Mouse (Mus musculus): ENCODE measurements around the gene 5330417H12Rik. TPM values are rescaled to one million over a fixed set of nuclear protein-coding genes. Genes with fewer than 3 reads are reported as not detected.

Gene 5330417H12Rik
- polyA plus RNA-seq, 1 experiment from 2014 or later, result not detected

DNA sequence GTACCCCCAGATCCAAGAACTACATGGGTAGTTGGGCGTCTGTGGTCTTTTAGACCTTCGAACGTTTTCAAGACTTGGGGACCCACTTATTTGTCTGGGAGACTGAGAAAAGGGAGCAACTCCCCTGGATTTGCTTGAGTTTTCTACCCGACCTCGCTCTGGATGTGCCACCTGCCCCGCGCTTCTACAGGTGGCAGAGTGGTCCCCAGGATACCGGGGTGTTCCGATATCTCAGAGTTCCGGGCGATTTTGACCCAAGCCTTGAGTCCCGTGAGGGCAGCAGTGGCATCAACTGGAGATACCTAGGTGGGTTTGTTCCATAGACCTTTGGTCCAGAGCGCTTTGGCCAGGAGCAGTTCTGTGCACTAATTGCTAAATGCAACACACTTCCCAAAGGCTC lies 29.5 kb downstream of the 5330417H12Rik start:
- ATAC-seq (replicated peaks; ENCODE audit: insufficient number of reproducible peaks, insufficient read depth, low FRiP score, low read depth), result no peak
- WGBS, result 16% methylated on average over 13 of the region's 13 CpGs
- Histone ChIP-seq H3K4me1 (replicated peaks) (peaks cover 17% of the 10 kb centered on the region), H3K4me2 (peak overlapping the region; percentile 99), H3K27me3 (no peaks in the 10 kb centered on the region), H3K9ac (peak overlapping the region; percentile 58), H3K9me3 (replicated peaks) (no peaks in the 10 kb centered on the region), H3K27ac (no peak overlapping the region), H3K36me3 (no peaks in the 10 kb centered on the region), H3K4me3 (peak overlapping the region; percentile 64)

- Histone ChIP-seq H3K9ac (peak within 1 kb of the TSS; percentile 58), H3K36me3 (no peaks in the 10 kb centered on the region), H3K4me3 (peak within 1 kb of the TSS; percentile 64), H3K4me1 (replicated peaks) (peaks cover 17% of the 10 kb centered on the region), H3K27me3 (no peaks in the 10 kb centered on the region), H3K9me3 (replicated peaks) (no peaks in the 10 kb centered on the region), H3K27ac (peak within 1 kb of the TSS; percentile 56; the same call in 1 of the 2 replicates), H3K4me2 (peak within 1 kb of the TSS; percentile 99)
- WGBS, result under 1% methylated on average over 24 of the region's 24 CpGs
- peak; percentile 91 for ATAC-seq (replicated peaks; ENCODE audit: insufficient number of reproducible peaks, insufficient read depth, low FRiP score, low read depth)
Observed at GRCm38 (mm10) chr7:107594857-107595402, 30.0 kb downstream of the 5330417H12Rik start, which contains the start of gene Ppfibp2. TSS of gene Ppfibp2 (plus strand) at chr7:107595207.

DNA sequence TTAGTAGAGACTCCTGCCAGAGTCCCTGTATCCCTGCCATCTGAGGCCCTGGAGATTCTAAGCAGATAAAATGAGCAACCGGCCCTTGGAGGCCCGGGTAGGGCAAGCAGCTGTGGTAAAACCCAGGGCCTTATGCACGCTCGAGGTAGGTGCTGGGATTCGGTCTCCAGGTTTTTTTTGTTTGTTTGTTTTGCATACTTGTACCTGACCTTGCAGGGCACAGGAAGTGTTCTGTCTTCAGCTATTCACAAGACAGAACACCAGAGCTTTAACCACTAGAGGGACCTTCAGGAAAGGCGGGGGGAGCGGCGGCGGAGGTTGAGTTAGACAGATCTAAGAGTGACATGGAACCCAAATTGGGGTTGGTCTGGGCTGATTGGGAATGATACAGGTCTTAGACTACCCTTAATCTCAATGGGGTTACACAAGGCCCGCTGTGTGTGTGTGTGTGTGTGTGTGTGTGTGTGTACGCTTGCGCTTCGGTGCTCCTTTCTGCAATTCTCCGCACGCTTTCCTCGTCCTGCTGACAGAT lies 30.6 kb downstream of the 5330417H12Rik start:
- ATAC-seq (replicated peaks; ENCODE audit: insufficient number of reproducible peaks, insufficient read depth, low FRiP score, low read depth), result peak; percentile 75
- Histone ChIP-seq H3K9ac (peak overlapping the region; percentile 58), H3K4me1 (replicated peaks) (peaks cover 17% of the 10 kb centered on the region), H3K4me2 (peak overlapping the region; percentile 99), H3K9me3 (replicated peaks) (no peaks in the 10 kb centered on the region), H3K4me3 (peak overlapping the region; percentile 64), H3K36me3 (no peaks in the 10 kb centered on the region), H3K27me3 (no peaks in the 10 kb centered on the region), H3K27ac (peak overlapping the region; percentile 56; the same call in 1 of the 2 replicates)
- under 1% methylated on average over 16 of the region's 16 CpGs for WGBS

DNA sequence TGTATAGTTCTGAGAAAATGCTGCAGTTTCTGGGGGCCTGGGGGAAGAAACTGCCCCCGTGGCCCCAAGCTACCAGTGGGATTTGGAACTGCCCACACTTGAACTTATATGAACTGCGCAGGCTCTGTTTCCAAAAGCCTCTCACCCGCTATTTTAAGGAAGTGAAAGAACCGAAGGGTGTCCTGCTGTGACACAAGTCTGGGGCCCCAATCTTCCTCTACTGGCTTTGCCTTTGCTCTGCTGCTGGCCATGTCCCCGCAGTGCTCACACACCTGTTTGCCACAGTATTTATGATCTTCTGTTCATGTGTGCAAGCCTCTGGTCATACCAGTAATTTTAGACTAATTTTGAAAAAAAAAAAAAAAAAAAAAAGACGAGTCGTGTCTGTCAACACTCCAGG lies 31.1 kb downstream of the 5330417H12Rik start:
- Histone ChIP-seq H3K4me3 (peak overlapping the region; percentile 64; the same call in 1 of the 2 replicates), H3K4me1 (replicated peaks) (peaks cover 17% of the 10 kb centered on the region), H3K9me3 (replicated peaks) (no peaks in the 10 kb centered on the region), H3K36me3 (no peaks in the 10 kb centered on the region), H3K27me3 (no peaks in the 10 kb centered on the region), H3K27ac (no peak overlapping the region), H3K9ac (no peak overlapping the region), H3K4me2 (peak overlapping the region; percentile 99)
- ATAC-seq (replicated peaks; ENCODE audit: insufficient number of reproducible peaks, insufficient read depth, low FRiP score, low read depth), result no peak
- WGBS, result 36% methylated on average over 7 of the region's 7 CpGs

DNA sequence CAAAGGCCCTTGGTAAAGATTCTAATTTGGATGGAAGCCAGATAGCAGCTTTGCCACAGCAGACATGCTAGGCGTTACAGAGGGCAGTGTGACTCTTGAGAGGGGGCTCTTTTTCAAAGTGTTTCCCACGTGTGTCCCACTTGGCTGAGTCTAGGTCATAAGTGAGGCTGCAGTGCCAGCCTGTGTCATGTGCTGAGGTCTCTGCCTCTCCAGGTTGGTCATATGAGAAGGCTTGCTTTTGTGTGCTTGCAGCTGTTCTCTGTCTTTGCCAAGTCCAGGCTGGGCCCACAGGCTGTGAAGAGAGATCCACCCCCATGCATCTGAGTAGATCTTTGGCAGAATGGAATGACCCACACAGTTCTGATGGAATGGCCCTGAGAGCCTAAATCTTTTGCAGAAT lies 32.3 kb downstream of the 5330417H12Rik start:
- H3K4me1 ChIP-seq (replicated peaks), result peaks cover 17% of the 10 kb centered on the region
- no peaks in the 10 kb centered on the region for H3K27me3 ChIP-seq
- H3K9me3 ChIP-seq (replicated peaks), result no peaks in the 10 kb centered on the region
- 16% methylated on average over 2 of the region's 2 CpGs for WGBS
- H3K9ac ChIP-seq, result no peak overlapping the region
- H3K27ac ChIP-seq, result no peak overlapping the region
- no peak overlapping the region for H3K4me3 ChIP-seq
- H3K4me2 ChIP-seq, result no peak overlapping the region
- H3K36me3 ChIP-seq, result no peaks in the 10 kb centered on the region
- ATAC-seq (replicated peaks; ENCODE audit: insufficient number of reproducible peaks, insufficient read depth, low FRiP score, low read depth), result no peak

- H3K4me1 ChIP-seq (replicated peaks), result no peaks in the 10 kb centered on the region
- no peak overlapping the region for H3K27ac ChIP-seq
- no peak for ATAC-seq (replicated peaks; ENCODE audit: insufficient number of reproducible peaks, insufficient read depth, low FRiP score, low read depth)
- H3K36me3 ChIP-seq, result no peaks in the 10 kb centered on the region
- H3K9me3 ChIP-seq (replicated peaks), result no peaks in the 10 kb centered on the region
- H3K4me3 ChIP-seq, result no peak overlapping the region
- H3K4me2 ChIP-seq, result no peak overlapping the region
- 61% methylated on average over 3 of the region's 3 CpGs for WGBS
- H3K9ac ChIP-seq, result no peak overlapping the region
- H3K27me3 ChIP-seq, result no peaks in the 10 kb centered on the region
Observed at GRCm38 (mm10) chr7:107574276-107574675, 50.7 kb downstream of the 5330417H12Rik start.

Other genes starting within 250 kb of the 5330417H12Rik start
- 6.8 and 9.5 TPM in 2 replicates for gene Olfml1, start 57.7 kb downstream of the 5330417H12Rik start, polyA plus RNA-seq (2015; fragmentation: Nextera tagmentation; extraction: Ambion mirVana)
- 4.4 and 5.2 TPM in 2 replicates for gene Ppfibp2, start 30.0 kb downstream of the 5330417H12Rik start, polyA plus RNA-seq (2015; fragmentation: Nextera tagmentation; extraction: Ambion mirVana)
- 0.72 and 0.81 TPM in 2 replicates for gene Cyb5r2, start 132.9 kb upstream of the 5330417H12Rik start, polyA plus RNA-seq (2015; fragmentation: Nextera tagmentation; extraction: Ambion mirVana)
- not detected in 2 replicates for gene Ovch2, start 176.0 kb upstream of the 5330417H12Rik start, polyA plus RNA-seq (2015; fragmentation: Nextera tagmentation; extraction: Ambion mirVana)
- not detected in 2 replicates for gene Olfr467, start 187.1 kb upstream of the 5330417H12Rik start, polyA plus RNA-seq (2015; fragmentation: Nextera tagmentation; extraction: Ambion mirVana)
- not detected in 2 replicates for gene Olfr469, start 200.4 kb upstream of the 5330417H12Rik start, polyA plus RNA-seq (2015; fragmentation: Nextera tagmentation; extraction: Ambion mirVana)
- gene Olfr470, start 222.3 kb upstream of the 5330417H12Rik start, polyA plus RNA-seq (2015; fragmentation: Nextera tagmentation; extraction: Ambion mirVana), result not detected in 2 replicates